Mouse (Mus musculus) NIH3T3 (cell line): ENCODE data around the gene Gm10801.
"Not testable (repeated sequence)": the region's sequence is repeated elsewhere in the genome, so short reads cannot be mapped to it uniquely, and the experiment has no call there.

ENCODE experiments used
- DNase-seq: peaks from one replicate; pipeline ENCODE4 v3.0.0-alpha.2; 2012; ENCODE audit warnings: low read depth

Gm10801 gene

GRCm38 (mm10) chr2:98661937-98662336 lies at the start of gene Gm10801:
Gm10801 (plus strand) TSS chr2:98662237.
- DNase-seq: not testable (repeated sequence)

- DNase-seq: not testable (repeated sequence)
These were observed 5.2 kb downstream of the Gm10801 start, which contains the start of gene Gm10800 for GRCm38 (mm10) chr2:98667201-98667600. Gm10800 (minus strand) TSS chr2:98667301.

GRCm38 (mm10) chr2:98697533-98697932 lies 35.5 kb downstream of the Gm10801 start:
- DNase-seq: no peak
